Mouse (Mus musculus) T-cell, adult 66 days (primary cell): ENCODE data around the gene Amer1. TPM values are rescaled to one million over a fixed set of nuclear protein-coding genes. Genes with fewer than 3 reads are reported as not detected.

Experiments
- total RNA-seq, 2 experiments: library from RNA; stranded (reverse); gene quantifications; 3 replicates in 1 of 2; 4 replicates in 1 of 2; pipeline ENCODE4 v1.2.4; 2023

Gene Amer1
- total RNA-seq: 1 to 10 TPM; 8.6 to 8.9 TPM

DNA sequence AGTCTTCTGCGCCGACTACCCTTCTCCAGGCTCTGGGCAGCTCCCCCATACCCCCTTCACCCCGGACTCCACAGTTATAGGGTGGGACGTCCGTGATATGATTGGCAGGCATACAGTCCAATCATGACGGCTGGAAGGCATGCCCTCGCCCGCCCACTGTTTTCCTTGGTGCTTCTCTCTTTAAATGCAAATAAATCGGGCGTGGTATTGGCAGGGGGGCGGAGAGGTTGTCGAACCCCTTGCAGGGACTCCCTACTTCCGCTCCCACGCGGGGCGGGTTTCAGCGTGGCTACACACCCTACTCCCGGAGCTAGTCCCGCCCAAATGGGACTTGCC is at the start of gene Amer1:
Gene Amer1 (minus strand): TSS at position 97 of the 336 bp plus-strand sequence.

Other genes starting within 250 kb of the Amer1 start
- gene Arhgef9, start 248.0 kb downstream of the Amer1 start, total RNA-seq: 1 to 10 TPM in 1 of 2 experiments, under 1 TPM in 1; 0.59 to 1.4 TPM
- not detected for gene Asb12, start 113.1 kb upstream of the Amer1 start, total RNA-seq
- gene Pfn5, start 113.2 kb upstream of the Amer1 start, total RNA-seq: not detected
- gene Zc4h2, start 213.6 kb upstream of the Amer1 start, total RNA-seq: 1 to 10 TPM; 3.4 to 3.8 TPM